Mouse (Mus musculus): Measurements from ENCODE around the gene Car6.

Car6 gene

DNA sequence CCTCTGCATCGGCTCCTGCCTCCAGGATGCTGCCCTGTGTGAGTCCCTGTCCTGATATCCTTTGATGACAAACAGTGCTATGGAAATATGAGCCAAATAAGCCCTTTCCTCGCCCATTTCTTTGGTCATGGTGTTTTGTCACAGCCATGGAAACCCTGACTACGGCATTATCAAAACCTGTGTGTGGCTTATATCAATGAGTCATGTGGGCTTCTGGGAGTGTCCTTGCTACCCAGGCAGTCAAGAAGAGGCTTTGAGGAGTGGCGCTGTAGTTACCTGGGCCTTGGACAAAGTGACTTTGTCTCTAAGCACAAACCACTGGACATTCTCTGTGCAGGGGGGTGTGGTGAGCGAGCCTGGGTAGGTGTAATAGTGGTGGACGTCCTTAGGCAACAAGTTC, 8.9 kb downstream of the Car6 start:
- in situ Hi-C loops (cut with MboI, MseI) = loop anchor here (10.0 kb wide), 1 partner anchor 1677 kb away; no protein-coding TSS in a partner anchor

DNA sequence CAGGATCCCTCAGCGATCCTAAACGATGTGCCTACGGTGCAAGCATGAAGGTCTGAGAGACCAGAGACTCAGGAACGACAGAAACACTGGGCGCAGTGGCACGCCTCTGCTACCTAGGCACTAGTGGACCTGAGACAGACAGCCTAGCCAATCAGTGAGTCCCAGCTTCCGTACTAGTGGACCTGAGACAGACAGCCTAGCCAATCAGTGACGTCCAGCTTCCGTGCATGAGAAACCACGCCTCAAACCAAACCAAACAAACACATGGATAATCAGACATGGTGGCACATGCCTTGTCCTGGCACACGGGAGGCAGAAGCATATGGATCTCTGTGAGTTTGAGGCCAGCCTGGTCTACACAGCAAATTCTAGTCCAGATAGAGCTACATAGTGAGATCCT, 12.9 kb downstream of the Car6 start:
- in situ Hi-C loops (cut with MboI, MseI) = no loop called here

DNA sequence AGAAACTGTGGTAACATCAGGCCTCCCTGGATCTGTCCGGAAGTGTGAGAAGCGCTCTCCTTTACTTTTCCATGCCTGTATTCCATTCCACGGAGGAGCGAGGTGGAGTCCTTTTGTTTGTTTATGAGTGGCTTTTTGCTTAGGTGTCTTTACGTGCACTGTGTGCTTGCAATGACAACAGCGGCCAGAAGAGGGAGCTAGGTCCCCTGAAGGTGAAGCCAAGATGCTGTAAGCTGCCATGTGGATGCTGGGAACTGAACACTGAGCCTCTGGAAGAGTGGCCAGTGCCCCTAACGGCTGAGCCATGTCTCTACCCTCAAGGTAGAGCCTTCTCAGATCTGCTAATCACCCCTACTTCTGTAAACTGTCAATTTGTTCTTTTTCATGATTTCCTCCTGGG, 19.8 kb downstream of the Car6 start:
- in situ Hi-C loops (cut with MboI, MseI) = no loop called here

DNA sequence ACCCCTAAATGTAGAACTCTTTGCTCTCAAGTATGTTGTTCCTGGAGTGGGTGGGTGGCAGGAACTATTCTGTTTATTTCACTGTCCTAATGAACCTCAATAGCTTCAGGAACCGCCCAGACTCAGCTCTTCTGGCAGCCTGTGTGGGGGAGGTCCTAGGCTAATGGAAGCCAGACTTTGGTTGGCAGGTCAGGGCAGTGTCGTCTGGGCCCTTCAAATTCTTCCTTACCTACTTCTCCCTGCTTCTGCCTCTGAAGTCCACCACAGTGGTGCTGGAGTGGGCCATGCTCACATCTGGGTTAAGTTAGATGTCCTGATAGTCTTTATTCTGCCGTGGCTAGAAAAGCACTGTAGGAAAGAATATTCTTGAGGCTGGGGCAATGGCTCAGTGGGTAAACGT, 23.0 kb downstream of the Car6 start:
- in situ Hi-C loops (cut with MboI, MseI) = no loop called here

- in situ Hi-C loops (cut with MboI, MseI) = no loop called here
Observed at GRCm38 (mm10) chr4:150177122-150177521, 24.0 kb downstream of the Car6 start.

DNA sequence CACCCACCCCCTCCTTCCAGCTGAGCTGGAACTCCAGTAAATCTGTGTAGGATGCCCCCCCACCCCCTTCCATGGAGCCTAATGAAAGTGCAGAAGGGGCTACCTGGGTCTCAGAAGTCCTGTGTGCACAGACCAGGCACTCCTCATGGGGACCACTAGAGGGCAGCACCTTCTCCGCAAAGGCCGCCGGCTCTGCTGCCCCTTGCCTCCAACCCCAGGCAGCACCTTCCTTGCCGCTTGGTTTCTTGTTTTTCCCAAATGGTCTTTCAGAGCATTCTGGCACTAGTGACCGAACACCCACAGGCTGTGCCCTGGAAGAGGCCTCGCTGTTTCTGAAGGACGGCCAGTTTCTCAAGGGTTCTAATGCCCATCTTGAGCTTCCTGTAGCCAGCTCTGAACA, 24.6 kb downstream of the Car6 start:
- in situ Hi-C loops (cut with MboI, MseI) = no loop called here

DNA sequence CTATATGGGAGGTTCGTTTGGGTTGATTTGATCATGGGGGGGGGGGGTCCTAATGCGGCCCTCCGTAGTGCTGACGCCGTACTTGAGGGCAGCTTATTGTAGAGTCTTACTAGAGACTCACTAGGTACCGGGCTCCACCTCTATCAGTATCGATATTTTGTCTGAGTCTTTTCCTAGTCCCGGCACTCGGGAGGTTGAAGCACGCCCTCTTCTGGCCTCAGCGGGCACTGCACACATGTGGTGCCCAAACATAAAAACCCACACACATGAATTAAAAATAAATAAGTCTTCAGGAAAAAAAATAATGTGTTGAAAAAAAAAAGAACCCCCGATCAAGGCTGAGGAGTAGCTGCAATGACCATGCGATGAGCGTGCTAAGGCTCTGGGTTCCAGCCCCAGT, 27.1 kb downstream of the Car6 start:
- in situ Hi-C loops (cut with MboI, MseI) = no loop called here

DNA sequence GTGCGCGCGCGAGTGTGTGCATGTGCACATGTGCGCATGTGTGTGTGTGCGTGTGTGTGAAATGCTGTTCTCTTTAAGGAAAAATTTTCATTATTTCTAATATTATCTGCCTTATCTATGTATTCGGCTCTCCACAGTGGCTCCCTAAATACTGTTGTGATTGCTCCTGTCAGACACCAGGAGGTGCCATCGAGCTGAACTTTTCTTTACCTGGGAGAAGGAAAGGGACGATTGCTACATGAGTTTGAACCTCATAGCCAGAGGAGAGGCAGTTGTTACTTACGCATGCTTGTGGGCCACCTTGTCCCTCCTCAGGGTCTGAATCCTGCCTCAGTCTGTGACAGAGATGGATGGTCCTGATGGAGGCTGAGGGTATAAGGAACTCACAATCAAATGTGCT, 27.9 kb downstream of the Car6 start:
- in situ Hi-C loops (cut with MboI, MseI) = no loop called here

- in situ Hi-C loops (cut with MboI, MseI) = no loop called here
Observed at GRCm38 (mm10) chr4:150172107-150172506, 29.0 kb downstream of the Car6 start.

GRCm38 (mm10) chr4:150168406-150168805, 32.7 kb downstream of the Car6 start:
- in situ Hi-C loops (cut with MboI, MseI) = no loop called here

DNA sequence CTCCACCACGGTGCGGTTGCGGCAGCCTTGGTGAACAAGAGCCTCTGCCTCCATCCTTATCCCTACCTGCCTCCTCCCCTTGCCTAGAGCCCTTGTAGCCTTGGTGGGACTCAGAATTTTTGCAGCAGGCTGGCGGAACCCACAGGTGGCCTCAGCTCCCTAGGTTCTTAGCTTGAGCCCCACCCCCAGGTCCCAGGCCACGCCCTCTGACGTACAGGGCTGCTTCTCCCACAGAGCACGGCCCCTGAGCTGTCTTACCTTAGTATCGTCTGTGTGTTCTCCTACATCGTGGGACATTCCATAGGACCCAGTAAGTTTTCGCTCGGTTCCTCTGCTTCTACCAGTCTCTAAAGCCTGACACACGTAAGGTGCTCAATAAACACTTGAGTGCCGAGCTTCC, 36.3 kb downstream of the Car6 start:
- in situ Hi-C loops (cut with MboI, MseI) = no loop called here

DNA sequence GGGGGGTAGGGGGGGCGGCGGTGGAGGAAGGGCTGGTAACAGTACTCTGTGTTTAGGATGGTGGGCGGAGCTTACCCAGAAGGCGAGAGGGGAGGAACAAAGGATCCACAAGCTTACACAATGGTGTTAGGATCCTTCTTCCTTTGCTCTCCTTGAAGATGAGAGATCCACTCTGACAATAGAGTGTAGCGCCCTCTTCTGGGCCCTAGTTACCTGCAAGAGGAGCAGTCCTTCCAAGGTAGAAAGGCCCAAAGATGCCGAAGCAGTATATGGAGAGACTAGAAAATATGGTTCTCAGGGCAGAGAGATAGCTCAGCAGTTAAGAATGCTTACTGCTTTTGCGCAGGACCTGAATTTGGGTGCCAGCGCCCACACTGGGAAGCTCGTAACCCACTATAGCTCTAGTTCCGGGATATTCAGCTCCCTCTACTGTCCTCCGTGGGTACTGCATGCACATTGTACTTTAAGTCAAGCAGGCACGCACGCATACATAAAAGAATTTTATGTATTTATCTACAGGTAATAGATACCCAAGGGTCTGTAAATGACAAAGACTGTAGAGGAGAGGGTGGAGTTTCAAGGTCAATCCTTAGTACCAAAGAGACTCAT, 38.5 kb downstream of the Car6 start:
- in situ Hi-C loops (cut with MboI, MseI) = no loop called here

- in situ Hi-C loops (cut with MboI, MseI) = no loop called here
Observed at GRCm38 (mm10) chr4:150159458-150159857, 41.7 kb downstream of the Car6 start.

- in situ Hi-C loops (cut with MboI, MseI) = no loop called here
Observed at GRCm38 (mm10) chr4:150157348-150157882, 43.7 kb downstream of the Car6 start.

GRCm38 (mm10) chr4:150155731-150156130, 45.4 kb downstream of the Car6 start:
- in situ Hi-C loops (cut with MboI, MseI) = no loop called here

GRCm38 (mm10) chr4:150155301-150155700, 45.8 kb downstream of the Car6 start:
- in situ Hi-C loops (cut with MboI, MseI) = no loop called here

DNA sequence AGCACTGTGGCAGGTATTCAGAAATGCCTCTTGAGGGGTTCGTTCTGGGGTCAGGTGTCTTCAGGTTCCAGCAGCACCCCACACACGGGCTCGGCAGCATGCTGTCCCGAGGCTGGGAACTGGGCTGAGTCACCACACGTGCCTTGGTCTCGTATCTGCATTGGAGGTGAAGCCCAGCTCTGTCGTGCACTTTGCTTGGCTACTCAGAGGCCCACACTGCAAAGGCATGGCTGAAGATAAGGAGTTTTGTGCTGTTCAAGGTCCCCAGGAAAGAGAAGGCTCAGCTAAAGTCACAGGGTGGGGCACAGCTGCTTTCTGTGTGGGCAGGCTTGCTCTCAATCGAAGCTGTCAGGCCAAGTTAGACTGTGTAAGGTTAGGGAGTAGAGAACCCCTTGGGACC, 48.6 kb downstream of the Car6 start:
- in situ Hi-C loops (cut with MboI, MseI) = no loop called here

- in situ Hi-C loops (cut with MboI, MseI) = no loop called here
Observed at GRCm38 (mm10) chr4:150151045-150151444, 50.1 kb downstream of the Car6 start.

DNA sequence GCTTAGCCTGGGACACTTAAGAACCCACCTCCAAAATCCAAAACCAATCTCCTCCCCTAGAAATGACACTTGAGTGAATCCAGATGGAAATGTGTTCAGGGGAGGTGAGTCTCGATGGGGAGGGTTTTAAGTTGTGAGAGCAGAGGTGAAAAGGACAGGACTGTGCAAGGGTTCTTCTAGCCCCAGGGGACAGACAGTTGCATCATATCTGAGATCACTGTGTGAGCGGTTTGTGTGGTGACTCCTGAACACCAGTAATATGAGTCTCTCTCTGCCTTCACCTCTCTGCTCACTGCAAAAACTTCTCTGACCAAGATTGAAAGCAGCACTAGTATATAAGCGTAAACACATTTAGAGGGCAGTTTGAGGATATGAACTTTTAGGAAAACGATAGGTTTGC, 54.8 kb downstream of the Car6 start:
- in situ Hi-C loops (cut with MboI, MseI) = loop anchor here (10.0 kb wide), 1 partner anchor 879 kb away; no protein-coding TSS in a partner anchor

DNA sequence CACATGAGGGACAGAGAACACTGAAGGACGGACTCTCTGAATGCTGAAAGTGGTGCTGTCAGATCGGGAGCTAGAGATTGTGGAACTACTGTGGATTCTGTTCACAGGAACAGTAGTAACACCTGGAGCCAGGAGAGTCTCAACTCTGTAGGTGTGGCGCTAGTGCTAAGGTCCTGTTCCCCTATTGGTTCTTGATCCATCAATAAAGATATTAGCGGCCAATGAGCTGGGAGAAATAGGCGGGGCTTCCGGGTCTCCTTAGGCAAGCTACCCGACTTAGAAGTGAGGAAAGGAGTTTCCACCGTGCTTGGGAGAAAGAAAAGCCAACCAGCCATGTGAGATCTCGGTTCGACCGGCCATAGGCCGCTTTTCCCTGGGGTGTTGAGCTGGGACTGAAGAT, 56.9 kb downstream of the Car6 start:
- in situ Hi-C loops (cut with MboI, MseI) = loop anchor here (10.0 kb wide), 1 partner anchor 881 kb away; no protein-coding TSS in a partner anchor

GRCm38 (mm10) chr4:150140346-150140745, 60.8 kb downstream of the Car6 start:
- in situ Hi-C loops (cut with MboI, MseI) = loop anchor here (10.0 kb wide), 1 partner anchor 884 kb away; no protein-coding TSS in a partner anchor

DNA sequence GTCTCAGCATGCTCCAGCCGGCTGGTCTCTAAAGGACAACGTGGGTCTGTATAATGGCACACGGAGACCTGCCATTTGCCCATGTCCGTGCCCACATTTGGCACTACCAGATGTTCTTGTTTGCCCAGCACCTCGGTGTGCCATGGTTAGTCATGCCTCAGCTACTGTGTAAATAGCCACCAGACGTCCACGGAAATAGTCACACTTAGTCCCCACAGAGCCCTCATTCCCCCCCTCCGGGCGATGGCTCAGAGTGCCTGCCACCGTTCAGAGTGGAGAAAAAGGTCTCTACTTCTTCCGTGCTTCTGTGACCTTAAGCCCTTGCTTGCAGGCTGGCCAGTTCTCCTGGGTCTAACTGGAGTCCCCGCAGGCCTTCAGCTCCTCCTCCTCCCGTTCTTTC, 62.0 kb downstream of the Car6 start:
- in situ Hi-C loops (cut with MboI, MseI) = no loop called here

DNA sequence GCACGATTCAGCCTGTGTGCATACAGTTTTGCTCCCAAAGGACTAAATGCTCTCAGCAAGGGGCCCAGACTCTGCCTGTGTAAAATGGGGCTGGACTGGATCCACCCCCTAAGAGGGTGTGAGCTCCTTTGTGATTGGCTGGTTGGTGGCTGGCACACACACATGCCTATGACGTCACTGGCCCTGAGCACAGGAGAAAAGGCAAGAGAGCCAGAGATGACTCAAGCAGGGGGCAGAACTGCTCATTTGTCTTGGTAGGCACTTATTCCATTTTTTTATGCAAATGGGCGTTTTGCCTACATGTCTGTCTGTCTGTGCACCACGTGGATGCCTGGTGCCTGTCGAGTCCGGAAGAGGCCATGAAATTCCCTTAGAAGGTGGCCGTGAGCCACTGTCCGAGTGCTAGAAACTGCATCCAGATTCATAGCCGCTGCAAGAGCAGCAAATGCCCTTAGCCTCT, 63.0 kb downstream of the Car6 start:
- in situ Hi-C loops (cut with MboI, MseI) = no loop called here

All from T-helper 1 cell (primary cell).